Mouse (Mus musculus): ENCODE data around the gene Prss56.

- TF ChIP-seq POLR2A (IDR thresholded peaks at IDR 0.05; ENCODE audit: low read depth, low read length) (no peak), CTCF (conservative IDR thresholded peaks at IDR 0.05 in 1 of 2, IDR thresholded peaks at IDR 0.05 in 1 of 2; ENCODE audit: low read depth in 2 of 2, low read length in 2 of 2) (no peak), TCF12 (IDR thresholded peaks at IDR 0.05; ENCODE audit: low read depth, low read length) (no peak), NRF1 (IDR thresholded peaks at IDR 0.05; ENCODE audit: low read depth, low read length) (no peak), UBTF (IDR thresholded peaks at IDR 0.05; ENCODE audit: low read depth, low read length) (no peak), ZNF384 (IDR thresholded peaks at IDR 0.05; ENCODE audit: low read depth, low read length) (no peak), USF1 (IDR thresholded peaks at IDR 0.05; ENCODE audit: low read depth, low read length) (no peak), POLR2AphosphoS2 (IDR thresholded peaks at IDR 0.05; ENCODE audit: low read depth, low read length) (no peak), EP300 (IDR thresholded peaks at IDR 0.05; ENCODE audit: low read length) (no peak), ETS1 (conservative IDR thresholded peaks at IDR 0.05; ENCODE audit: low read depth, low read length) (no peak)
Observed at GRCm38 (mm10) chr1:87183013-87183412, at the start of gene Prss56.
